Mouse (Mus musculus) urinary bladder, postnatal 4 days (tissue): ENCODE results near the gene Uts2b.
A peak's percentile ranks its signal among the peaks of the same experiment; 100 is the strongest.

Source experiments
- DNase-seq, 2 experiments: peaks; one replicate each; pipeline ENCODE4 v3.0.0; 2021 to 2022; ENCODE audit warnings: low spot score in 2 of 2

Uts2b gene

GRCm38 (mm10) chr16:27370191-27370590 is at the start of gene Uts2b:
Gene Uts2b, minus strand, starts transcription at chr16:27370239.
- no peak for DNase-seq

- no peak for DNase-seq
Measured at GRCm38 (mm10) chr16:27417632-27418031, 47.6 kb upstream of the Uts2b start.

DNA sequence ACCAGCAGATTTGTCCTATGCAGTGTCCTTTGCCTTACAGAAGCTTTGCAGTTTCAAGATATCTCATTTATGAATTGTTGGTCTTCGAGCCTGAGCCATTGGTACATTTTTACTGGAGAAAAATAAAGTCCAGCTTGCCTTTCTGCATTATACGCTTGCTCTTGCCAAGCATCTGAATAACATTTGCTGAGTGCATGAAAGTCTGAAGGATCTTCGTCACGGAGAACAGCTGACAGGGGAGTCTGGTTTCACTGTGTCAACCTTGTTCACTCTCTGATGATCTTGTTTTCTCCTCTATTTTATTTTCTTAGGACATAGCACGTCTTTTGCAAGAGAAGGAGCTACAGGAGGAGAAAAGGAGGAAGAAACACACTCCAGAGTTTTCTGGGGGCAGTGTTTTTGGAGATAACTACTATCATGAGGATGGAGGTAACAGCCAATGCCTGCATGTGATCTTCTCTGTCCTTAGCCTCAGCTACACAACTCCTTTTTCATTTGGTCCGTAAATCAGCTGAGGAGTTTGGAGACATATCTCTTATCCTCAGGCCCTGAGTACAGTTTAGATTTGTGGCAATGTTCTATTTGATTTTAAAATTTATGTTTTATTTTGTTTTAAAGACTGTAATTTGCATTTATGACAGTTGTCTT is 47.0 kb upstream of the Uts2b start:
- DNase-seq: no peak

DNA sequence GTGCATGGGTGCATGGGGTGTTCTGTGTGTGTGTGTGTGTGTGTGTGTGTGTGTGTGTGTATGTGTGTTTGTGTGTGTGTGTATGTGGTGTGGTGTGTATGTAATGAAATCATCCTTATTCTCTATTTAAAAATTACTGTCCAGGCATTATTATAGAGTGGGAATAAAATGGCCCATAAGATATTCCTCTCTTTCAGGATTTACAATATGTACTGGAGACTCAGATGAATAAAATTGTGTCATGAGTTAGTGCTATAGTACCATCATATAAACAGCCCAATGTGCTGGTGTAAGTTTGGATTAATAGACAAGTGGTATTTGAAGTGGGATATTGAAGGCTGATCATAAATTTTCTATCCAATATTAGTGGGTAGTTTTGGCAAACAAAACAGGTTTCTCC is 34.1 kb upstream of the Uts2b start:
- DNase-seq: no peak

DNA sequence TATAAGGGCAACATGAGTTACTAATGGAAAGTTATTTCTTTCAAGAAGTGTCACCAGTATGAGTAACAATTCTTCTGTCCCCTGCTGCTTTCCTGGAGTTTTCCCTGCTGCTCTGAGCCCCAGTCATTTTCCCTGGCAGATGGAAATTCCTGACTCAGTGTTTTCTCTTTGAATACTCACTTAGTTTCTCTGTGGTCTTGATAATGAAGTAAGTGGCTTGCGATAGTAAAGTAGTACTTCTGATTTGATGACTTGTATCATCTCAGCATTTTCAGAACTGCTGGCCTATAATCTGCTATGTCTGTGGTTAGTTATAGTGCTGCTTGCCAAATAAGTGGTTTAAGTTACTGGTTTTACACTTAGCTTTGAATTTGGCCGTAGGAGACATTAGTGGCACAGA is 31.5 kb upstream of the Uts2b start:
- no peak for DNase-seq

GRCm38 (mm10) chr16:27399719-27400253 is 29.7 kb upstream of the Uts2b start:
- no peak for DNase-seq

- no peak for DNase-seq
Measured at GRCm38 (mm10) chr16:27399026-27399718, 29.1 kb upstream of the Uts2b start.

GRCm38 (mm10) chr16:27396951-27397350 is 26.9 kb upstream of the Uts2b start:
- no peak for DNase-seq

DNA sequence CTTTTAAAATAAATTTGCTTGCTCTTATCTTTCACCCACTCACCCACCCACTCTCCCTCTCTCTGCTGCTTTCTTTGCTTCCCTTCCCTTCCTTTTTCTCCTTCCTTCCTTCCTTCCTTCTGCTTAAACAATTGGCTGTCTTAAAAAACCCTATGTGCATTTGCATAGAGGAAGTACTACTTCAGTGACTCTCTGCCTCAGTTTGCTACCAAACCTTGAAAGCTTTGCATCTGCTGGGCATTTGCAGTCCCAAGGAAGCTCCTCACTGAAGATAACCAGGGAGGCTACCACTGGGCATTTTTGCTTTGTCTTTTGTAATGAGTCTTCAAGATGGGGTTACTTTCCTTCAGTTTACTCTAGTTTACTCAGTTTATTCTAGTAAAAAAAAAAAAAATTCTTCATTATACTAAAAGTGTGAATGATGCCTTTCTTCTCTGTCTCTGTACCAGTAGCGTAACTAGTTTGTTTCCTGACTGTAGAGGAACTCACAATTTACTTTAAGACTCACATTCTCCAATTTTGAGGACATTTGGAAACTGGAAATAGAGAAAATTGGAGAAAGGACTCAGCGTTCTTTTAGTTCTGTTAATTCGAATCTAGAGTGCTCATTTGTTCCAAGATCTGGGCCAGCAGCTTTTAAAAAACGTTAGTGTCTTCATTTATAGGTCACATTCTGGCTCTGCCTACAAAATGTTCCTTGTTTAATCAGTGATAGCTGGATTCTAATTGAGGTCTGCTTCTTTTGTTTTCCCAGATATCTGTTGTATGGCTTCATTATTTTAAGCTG is 25.4 kb upstream of the Uts2b start:
- DNase-seq: no peak

- DNase-seq: no peak
Measured at GRCm38 (mm10) chr16:27391845-27392244, 21.8 kb upstream of the Uts2b start.

- no peak for DNase-seq
Measured at GRCm38 (mm10) chr16:27390306-27390705, 20.3 kb upstream of the Uts2b start.

GRCm38 (mm10) chr16:27389534-27390282 is 19.7 kb upstream of the Uts2b start:
- no peak for DNase-seq

DNA sequence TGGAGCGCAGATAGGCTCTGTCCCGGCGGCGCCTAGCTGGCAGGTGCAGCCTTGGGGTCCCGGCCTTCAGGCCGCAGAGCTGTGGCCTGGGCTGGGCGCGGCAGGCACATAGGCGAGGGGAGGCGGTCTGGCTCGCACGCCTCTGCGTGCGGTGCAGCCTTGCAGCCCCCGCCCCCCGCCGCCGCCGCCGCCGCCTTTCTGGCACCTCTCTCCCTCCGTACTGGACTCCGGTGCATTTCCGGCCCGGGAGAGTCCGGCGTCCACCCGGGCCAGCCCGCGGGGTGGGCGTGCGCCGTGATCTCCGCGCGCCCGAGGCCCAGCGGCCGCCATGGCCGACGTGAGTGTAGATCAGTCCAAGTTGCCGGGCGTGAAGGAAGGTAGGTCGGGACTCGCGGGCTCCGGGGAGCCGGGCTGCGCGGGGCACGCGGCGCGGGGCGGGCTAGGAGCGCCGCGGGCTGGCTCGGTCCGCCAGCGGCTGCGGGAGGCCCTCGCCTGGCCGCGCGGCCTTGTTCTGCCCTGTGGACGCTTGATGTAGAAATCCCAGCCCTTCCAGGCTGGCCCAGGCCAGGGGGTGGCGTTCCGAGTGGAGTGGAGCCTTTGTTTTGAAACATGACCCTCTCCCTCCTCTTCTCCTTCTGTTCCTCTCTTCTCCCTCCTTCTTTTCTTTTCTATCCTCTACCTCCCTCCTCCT is 18.9 kb upstream of the Uts2b start, which contains the start of gene Ccdc50:
Gene Ccdc50, plus strand, starts transcription at position 109 of the 691 bp plus-strand sequence.
- peak; percentile 73 to 78 for DNase-seq

DNA sequence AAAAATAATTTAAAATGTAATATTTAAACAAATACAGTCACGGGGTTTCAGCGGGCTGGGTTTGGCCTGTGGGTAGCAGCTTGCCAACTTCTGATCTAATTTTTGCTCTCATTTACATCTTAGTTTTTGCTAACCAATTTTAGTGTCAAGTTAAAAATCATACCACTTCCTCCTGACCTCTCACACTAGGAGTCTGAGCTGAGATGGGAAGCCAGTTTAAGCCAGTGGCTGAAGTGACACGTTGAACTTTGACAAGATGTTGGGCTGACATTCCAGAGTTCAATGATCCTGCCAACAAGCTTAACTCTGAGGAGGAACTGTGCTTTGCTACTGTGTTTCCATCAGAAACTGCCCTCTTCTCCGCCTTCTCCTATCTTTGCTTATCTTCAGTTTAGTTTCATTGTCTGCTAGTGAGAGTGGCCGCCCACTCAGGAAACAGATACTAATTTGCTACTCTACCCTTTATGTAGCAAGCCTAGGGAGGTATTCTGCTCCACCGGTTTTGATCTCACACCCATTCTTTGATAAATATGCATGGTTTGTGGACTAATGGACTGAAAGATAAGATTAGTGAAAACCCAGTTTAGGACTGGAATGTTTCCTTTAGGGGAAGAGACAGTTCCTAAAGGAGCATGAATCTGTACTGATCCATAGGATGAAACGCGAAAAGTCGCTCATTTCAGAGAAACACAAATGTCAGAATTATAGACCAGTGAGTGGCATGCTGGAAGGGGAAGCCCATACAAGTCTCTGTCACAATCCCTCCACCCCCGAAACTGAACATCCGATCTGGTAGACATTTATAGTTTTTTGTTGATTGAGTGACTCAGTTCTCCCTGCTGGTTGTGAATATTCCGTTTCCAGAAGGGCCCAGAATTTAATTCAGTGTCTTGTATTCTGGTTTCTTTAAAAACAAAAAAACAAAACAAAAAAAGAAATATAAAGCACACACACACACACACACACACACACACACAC is 17.9 kb upstream of the Uts2b start:
- DNase-seq: no peak

DNA sequence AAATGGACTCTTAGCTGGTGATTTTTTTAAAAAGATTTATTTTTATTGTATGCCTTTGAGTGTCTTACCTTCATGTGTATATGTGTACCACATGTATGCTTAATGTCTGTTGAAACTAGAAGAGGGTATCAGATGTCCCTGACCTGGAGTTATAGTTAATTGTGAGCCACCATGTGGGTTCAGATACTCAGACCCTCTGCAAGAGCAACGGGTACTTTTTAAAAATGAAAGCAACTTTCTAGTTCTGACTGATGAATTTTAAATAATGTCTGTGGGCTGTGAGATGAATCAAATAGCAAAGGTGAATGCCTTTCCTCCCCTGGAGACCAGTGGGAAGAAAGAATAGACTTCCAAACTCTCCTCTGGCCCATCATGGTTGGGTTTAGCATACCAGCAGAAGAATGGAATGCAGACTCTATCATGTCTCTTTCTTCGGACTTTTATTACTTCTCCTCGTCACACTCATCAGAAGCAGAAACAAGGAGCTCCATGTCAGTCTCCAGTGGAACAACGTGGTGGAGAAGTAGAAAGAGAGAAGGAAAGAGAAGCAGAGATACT is 16.9 kb upstream of the Uts2b start:
- no peak for DNase-seq

DNA sequence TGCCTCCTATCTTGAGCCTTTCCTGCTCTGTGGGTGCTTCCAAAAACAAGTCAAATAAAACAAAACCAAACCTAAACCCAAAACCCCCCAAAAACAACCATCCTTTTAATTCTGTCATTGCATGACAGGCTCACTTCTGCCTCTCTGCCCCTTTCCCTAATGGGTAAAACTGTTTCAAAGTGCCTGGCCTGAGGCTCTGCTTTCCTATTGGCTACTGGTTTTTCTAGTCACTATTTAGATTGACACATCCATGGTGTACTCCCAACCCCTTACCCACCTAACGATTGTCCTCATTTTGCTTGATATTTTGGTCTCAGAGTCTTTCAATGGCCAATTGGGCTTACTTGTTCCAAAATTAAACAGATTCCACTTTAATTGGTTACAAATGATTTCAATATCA is 15.6 kb upstream of the Uts2b start:
- no peak for DNase-seq

DNA sequence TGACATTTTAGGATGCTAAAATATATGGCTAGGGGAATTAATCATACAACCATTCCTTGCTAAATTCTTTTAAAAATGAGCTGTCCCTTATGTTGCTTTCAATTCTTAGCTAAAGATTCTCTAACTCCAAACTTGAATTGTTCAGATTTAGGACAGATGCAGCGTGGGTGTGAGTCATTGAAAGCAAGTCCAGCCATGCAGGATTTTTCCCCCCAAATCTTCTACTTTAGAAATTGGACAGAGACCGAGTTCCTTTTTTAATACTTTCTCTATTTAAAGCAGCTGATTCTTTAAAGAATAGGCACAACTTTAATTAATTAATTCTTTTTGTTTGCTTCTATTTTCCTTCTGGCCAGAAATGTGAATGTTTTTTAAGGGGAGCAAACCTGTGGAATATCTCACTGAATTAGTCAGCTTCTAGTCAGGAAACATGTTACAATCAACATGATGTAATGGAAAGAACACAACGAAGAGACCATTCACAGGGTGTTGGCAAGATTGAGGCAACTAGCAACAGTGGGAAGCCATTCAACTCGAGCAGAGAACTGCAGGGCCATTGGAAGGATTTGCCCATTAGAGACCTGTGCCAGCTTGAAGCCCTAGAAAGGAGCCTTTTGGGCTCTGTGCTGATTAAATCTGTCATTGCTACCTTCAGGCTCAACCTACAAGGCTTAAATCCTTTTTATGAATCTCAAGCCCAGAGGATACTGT is 15.0 kb upstream of the Uts2b start:
- no peak for DNase-seq

DNA sequence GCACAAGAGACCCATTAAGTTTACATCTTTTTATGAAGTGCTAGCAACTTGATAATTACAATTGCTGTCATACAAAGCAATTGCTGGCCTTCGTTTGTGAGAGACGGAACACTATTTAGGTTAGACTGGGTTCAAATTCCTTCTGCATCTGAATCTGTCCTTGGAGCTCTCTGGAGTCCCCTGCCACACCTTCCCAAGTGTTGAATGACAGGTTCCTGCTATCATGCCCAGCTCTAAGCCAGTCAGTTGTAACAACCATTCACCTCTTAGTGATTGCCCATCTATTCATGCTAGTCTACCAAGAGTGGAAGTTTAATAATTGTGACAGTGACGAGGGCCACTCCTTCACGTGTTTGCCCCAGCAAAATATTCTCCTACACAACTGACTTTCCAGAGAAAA is 12.2 kb upstream of the Uts2b start:
- DNase-seq: no peak

- DNase-seq: no peak
Measured at GRCm38 (mm10) chr16:27376556-27376955, 6.5 kb upstream of the Uts2b start.
